Mouse (Mus musculus): Measurements from ENCODE around the gene Ccdc114. TPM values are rescaled to one million over a fixed set of nuclear protein-coding genes. Genes with fewer than 3 reads are reported as not detected.
"Not testable (repeated sequence)": the region's sequence is repeated elsewhere in the genome, so short reads cannot be mapped to it uniquely, and the experiment has no call there.

Gene Ccdc114
- polyA plus RNA-seq (2016; fragmentation: Nextera tagmentation; extraction: Ambion mirVana): 4.4 and 6.3 TPM in 2 replicates

DNA sequence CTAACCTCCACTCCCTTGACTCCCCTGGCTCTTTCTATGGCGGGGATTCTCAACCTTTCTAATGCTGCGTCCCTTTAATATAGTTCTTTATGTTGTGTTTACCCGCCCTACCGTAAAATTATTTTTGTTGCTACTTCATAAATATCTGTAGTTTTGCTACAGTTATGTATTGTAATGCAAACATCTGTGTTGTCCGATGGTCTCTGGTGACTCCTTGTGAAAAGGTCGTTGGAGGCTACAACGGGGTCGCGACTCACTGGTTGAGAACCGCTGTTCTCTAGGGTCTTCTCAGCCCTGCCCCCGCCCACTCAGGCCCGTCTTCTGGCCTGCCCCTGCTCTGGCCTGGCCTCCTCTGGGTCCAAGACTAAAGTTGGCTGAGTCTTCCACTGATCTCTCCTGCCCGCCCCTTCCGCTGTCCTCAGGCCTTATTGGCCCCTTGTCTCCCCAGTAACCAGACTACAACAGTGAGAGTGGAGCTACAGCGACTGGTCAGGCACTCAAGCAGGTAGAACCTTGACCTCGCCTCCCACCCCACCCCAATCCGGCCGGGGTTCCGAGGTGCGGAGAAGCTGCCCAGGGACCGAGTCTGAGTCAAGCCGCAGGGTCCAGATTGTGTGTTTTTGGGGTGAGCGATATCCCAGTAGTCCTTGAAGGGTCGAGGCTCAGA lies at the start of gene Ccdc114:
TSS of gene Ccdc114 (plus strand) at position 311 of the 667 bp plus-strand sequence.
- H3K27me3 ChIP-seq (ENCODE audit: low read depth, poor library complexity, severe bottlenecking): peaks cover 22% of the 10 kb centered on the region
- H3K27ac ChIP-seq: peak within 1 kb of the TSS; percentile 91
- 4% methylated on average over 24 of the region's 24 CpGs for WGBS
- no peaks in the 10 kb centered on the region for H3K9me3 ChIP-seq (replicated peaks)
- no peaks in the 10 kb centered on the region for H3K36me3 ChIP-seq
- DNase-seq (ENCODE audit: low spot score): peak; percentile 68
- peak within 1 kb of the TSS; percentile 56 for H3K4me3 ChIP-seq
- peaks cover 55% of the 10 kb centered on the region for H3K4me1 ChIP-seq

DNA sequence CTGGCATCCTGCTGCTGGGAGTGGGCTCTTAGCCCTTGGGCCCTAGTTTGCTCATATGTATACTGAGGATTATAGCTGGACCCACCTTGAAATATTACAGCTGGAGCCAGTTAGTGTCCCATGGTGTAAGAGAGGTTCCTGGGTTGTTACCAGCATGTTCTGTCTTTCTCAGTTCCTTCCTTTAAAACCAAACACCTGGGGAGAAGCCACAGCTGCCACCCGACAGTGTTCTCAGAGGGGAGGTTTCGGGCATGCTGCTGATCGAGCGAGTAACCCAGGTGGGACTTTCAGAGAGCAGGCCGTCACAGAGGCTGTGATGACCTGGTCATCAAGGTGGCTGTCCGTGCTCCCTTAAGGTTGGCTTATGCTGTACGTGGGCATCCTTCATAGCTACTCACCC lies 47.0 kb upstream of the Ccdc114 start:
- H3K27me3 ChIP-seq (ENCODE audit: low read depth, poor library complexity, severe bottlenecking): peaks cover 5% of the 10 kb centered on the region
- peaks cover 17% of the 10 kb centered on the region for H3K4me1 ChIP-seq
- 97% methylated on average over 7 of the region's 7 CpGs for WGBS
- no peak for DNase-seq (ENCODE audit: low spot score)
- no peak overlapping the region for H3K27ac ChIP-seq
- H3K4me3 ChIP-seq: no peak overlapping the region
- no peaks in the 10 kb centered on the region for H3K9me3 ChIP-seq (replicated peaks)
- H3K36me3 ChIP-seq: peaks cover 79% of the 10 kb centered on the region

DNA sequence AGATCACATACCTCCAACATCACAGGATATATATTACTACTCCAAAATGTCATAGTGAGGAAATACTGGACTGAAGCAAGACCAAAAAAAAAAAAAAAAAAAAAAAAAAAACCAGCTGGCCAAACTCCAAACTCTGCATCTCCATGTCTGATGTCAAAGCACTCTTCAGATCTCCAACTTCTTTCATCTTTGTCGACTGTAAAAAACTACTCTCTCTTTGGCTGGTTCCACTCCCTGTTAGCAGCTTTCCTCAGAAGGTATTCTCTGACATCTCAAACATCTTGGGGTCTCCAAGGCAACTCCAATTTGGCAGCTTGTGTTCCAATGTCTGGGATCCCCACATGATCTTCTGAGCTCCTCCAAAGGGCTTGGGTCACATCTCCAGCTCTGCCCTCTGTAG lies 45.6 kb upstream of the Ccdc114 start, which contains the start of gene Grin2d:
TSS of gene Grin2d (minus strand) at position 101 of the 400 bp plus-strand sequence.
- not testable (repeated sequence) for H3K4me3 ChIP-seq; H3K27me3 ChIP-seq (ENCODE audit: low read depth, poor library complexity, severe bottlenecking); DNase-seq (ENCODE audit: low spot score); H3K9me3 ChIP-seq (replicated peaks); H3K27ac ChIP-seq
- WGBS: 97% methylated on average over 1 of the region's 1 CpGs
- Histone ChIP-seq H3K36me3 (peaks cover 93% of the 10 kb centered on the region), H3K4me1 (peaks cover 17% of the 10 kb centered on the region)

DNA sequence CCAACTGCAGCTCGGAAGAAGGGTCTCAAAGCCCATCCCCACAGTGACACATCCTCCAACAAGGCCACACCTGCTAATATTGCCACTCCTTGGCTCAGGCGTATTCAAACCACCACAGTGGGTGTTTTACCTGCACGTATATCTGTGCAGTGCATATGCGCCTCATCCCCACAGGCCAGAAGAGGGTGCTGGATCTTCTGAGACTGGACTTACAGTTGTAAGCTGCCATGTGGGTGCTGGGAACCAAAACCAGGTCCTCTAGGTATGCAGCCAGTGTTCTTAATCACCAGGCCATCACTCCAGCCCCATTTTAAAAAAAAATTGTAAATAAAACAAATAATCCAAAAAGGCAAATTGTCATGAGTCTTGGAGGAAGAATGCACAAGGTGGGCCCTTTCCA lies 43.3 kb upstream of the Ccdc114 start:
- DNase-seq (ENCODE audit: low spot score): no peak
- WGBS: 94% methylated on average over 4 of the region's 4 CpGs
- Histone ChIP-seq H3K27ac (no peak overlapping the region), H3K9me3 (replicated peaks) (no peaks in the 10 kb centered on the region), H3K4me1 (no peaks in the 10 kb centered on the region), H3K4me3 (no peak overlapping the region), H3K27me3 (ENCODE audit: low read depth, poor library complexity, severe bottlenecking) (no peaks in the 10 kb centered on the region), H3K36me3 (peaks cover 98% of the 10 kb centered on the region)

DNA sequence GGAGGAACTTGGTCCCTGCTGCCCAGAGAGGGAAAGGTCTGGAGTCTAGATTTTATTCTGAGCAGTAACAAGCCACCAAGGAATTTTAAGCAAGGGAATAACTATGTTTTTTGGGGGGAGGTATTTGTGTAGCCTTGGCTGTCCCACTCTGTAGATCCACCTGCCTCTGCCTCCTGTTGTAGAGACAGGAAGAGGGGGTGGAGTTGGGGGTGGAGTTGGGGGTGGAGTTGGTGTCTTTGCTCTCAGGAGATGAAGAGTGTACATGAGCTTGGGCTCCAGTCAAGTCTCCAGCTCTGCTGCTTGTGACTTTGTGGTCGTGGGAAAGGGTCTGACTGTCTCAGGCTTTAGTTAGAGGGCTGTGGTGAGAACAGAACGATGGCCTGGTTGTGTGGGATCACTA lies 42.9 kb upstream of the Ccdc114 start:
- Histone ChIP-seq H3K27ac (no peak overlapping the region), H3K36me3 (peaks cover 98% of the 10 kb centered on the region), H3K9me3 (replicated peaks) (no peaks in the 10 kb centered on the region), H3K4me1 (no peaks in the 10 kb centered on the region), H3K4me3 (no peak overlapping the region), H3K27me3 (ENCODE audit: low read depth, poor library complexity, severe bottlenecking) (no peaks in the 10 kb centered on the region)
- DNase-seq (ENCODE audit: low spot score): no peak
- 96% methylated on average over 2 of the region's 2 CpGs for WGBS

DNA sequence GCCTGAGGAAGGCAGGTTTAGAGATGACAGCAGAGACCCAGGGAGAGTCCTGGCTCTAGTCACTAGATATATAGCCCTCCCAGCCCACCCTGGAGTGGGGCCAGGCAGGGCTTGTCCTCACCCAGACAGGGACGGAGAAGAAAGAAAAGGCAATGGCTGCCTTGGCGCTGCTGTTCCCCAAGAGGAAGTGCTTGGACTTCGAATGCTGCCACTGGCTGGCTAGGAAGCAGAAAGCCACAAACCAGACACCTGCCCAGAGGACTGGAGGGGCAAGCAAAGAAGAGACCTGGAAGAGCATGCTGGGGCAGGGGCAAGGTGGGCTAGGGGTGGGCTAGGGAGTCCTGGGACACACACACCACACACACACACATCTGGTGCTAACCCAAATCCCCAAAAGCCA lies 36.6 kb upstream of the Ccdc114 start:
- Histone ChIP-seq H3K4me1 (0 out of 2 replicates have a peak, but pooled peaks cover 6% of the 10 kb centered on the region), H3K36me3 (peaks cover 38% of the 10 kb centered on the region), H3K9me3 (replicated peaks) (no peaks in the 10 kb centered on the region), H3K27ac (no peak overlapping the region), H3K27me3 (ENCODE audit: low read depth, poor library complexity, severe bottlenecking) (no peaks in the 10 kb centered on the region), H3K4me3 (0 out of 2 replicates have a peak overlapping the region, but pooled peaks have one; percentile 11)
- WGBS: 63% methylated on average over 3 of the region's 3 CpGs
- DNase-seq (ENCODE audit: low spot score): no peak

DNA sequence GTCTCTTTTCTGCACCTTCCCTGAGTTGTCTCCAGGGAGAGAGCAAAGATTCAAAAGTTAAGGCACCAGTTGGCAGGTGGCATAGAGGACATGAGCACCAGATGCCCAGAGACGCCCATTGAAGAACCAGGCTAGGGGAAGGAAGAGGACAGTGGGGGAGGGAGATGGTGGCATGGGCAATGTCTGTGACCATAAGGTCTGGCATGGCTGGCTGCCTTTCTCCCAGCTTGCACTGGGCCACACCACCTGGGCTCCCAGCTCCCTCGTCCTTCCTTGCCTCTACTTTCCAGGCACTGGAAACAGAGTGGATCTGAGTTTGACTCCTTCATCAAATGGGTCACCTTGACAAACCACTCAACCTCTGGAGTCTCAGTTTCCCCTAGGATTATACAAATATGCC lies 31.2 kb upstream of the Ccdc114 start:
- Histone ChIP-seq H3K4me3 (no peak overlapping the region), H3K27ac (no peak overlapping the region), H3K9me3 (replicated peaks) (no peaks in the 10 kb centered on the region), H3K4me1 (peaks cover 17% of the 10 kb centered on the region), H3K36me3 (no peaks in the 10 kb centered on the region), H3K27me3 (ENCODE audit: low read depth, poor library complexity, severe bottlenecking) (0 out of 2 replicates have a peak, but pooled peaks cover 5% of the 10 kb centered on the region)
- WGBS: 96% methylated on average over 2 of the region's 2 CpGs
- DNase-seq (ENCODE audit: low spot score): no peak

DNA sequence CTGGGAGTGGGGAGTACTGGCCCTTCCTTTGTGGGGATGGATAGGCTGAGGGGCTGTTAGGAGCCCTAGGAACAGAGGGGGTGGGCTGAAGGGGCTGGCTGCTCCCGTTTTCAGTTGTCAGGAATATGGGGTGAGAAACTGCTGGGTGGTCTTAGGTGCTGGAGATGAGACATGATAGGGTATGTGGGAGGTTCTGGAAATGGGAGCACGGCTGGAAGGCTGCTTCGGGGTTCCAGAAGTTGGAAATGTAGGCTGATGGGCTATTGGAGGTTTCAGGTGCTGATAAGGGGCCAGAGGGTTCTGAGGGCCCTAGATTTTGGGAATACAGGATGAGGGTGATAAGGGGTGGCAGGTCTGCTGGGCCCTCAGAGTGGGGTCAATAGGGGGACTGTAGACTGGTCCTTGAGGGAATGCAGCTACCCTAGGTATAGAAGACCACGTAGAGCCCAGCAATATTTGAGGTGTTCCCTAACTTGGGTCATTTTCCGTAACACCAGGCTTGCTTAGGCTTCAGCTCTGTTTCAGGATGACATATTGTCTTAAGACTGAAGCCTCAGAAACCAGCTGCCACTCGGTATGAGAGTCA lies 27.8 kb upstream of the Ccdc114 start:
- Histone ChIP-seq H3K27me3 (ENCODE audit: low read depth, poor library complexity, severe bottlenecking) (0 out of 2 replicates have a peak, but pooled peaks cover 5% of the 10 kb centered on the region), H3K9me3 (replicated peaks) (no peaks in the 10 kb centered on the region), H3K4me1 (peaks cover 20% of the 10 kb centered on the region), H3K27ac (peak overlapping the region; percentile 89), H3K4me3 (peak overlapping the region; percentile 62), H3K36me3 (no peaks in the 10 kb centered on the region)
- DNase-seq (ENCODE audit: low spot score): no peak
- WGBS: 77% methylated on average over 6 of the region's 6 CpGs

DNA sequence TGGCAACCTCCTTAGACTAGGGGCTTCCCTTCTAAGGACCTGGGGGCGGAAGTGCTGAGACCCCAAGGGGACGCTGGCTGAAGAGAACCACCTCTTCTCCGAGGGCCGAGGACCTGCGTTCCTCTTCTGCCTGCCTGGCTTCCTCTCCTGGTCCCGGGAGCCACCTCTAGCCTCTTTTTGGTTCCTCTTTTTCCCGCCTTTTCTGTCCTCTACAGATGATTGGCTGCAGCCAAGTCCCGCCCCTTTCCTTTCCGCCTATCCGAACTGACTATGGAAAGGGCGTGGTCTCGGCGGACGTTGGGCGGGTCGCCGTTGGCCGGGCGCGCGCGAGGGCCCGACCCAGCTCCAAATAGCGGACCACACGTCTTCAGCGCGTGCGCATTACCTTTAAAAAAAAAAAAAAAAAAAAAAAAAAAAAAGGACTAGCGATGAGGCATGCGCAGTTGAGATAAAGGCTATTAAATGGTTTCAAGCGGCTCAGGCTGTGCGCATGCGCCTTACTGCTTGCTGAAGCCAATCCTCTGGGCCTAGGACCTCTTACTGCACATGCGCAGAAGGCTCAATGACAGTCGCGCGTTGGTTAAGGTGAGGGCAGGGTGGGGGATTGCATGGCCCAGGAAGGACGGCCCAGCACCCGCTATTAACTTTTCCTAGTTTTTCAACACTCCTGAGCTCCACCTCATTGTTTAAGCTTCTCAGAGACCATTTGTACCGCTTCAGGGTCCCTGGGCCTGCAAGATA lies 27.2 kb upstream of the Ccdc114 start, which contains the start of the genes Syngr4 and Tmem143:
TSS of gene Syngr4 (minus strand) at position 198 of the 741 bp plus-strand sequence.
TSS of gene Tmem143 (plus strand) at position 425 of the 741 bp plus-strand sequence.
- 1% methylated on average over 40 of the region's 40 CpGs for WGBS

DNA sequence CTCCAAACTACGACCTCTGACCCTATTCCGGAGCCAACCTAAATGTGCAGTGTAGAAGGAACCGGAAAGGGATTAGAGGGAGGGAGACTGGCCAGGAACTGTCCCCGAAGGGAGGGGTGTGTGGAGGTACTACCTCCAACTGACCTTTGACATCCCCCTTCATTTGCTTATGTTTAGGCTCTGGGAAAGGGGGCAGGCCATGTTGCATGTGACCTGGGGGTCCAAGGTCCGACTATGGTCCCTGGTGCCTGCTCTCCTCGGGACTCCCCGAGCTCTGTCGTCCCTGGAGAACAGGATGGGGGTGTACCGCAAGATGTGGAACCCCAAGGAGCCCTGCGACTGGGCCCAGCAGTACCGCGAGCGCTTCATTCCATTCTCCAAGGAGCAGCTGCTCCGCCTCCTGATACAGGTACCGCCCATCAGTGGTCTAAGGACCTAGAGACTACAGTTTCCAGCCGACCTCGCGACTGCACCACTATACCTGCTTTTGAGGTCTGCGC lies 26.6 kb upstream of the Ccdc114 start:
- peak; percentile 69 for DNase-seq (ENCODE audit: low spot score)
- Histone ChIP-seq H3K4me3 (peak overlapping the region; percentile 62), H3K4me1 (peaks cover 17% of the 10 kb centered on the region), H3K27me3 (ENCODE audit: low read depth, poor library complexity, severe bottlenecking) (0 out of 2 replicates have a peak, but pooled peaks cover 5% of the 10 kb centered on the region), H3K9me3 (replicated peaks) (no peaks in the 10 kb centered on the region), H3K27ac (peak overlapping the region; percentile 89), H3K36me3 (no peaks in the 10 kb centered on the region)
- WGBS: 1% methylated on average over 19 of the region's 19 CpGs

More for the DNA sequence above, 27.2 kb upstream of the Ccdc114 start, which contains the start of the genes Syngr4 and Tmem143:
- Histone ChIP-seq H3K27me3 (ENCODE audit: low read depth, poor library complexity, severe bottlenecking) (0 out of 2 replicates have a peak, but pooled peaks cover 5% of the 10 kb centered on the region), H3K4me1 (peaks cover 18% of the 10 kb centered on the region), H3K9me3 (replicated peaks) (no peaks in the 10 kb centered on the region), H3K27ac (peak within 1 kb of the TSS; percentile 89), H3K36me3 (no peaks in the 10 kb centered on the region), H3K4me3 (peak within 1 kb of the TSS; percentile 62)
- DNase-seq (ENCODE audit: low spot score): peak; percentile 94

DNA sequence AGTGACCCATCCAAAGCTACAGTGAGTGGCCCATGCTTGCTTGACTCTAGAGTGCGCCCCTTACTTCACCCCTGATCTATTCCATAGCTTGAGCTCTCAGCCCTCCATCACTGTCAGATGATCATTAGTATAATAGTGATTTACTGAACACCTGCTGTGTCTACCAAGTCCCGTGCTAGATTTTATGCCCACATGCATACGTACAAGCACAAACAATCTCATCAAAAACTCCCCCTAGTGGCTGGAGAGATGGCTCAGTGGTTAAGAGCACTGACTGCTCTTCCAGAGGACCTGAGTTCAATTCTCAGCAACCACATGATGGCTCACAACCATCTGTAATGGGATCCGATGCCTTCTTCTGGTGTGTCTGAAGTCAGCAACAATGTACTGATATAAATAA lies 25.7 kb upstream of the Ccdc114 start:
- H3K36me3 ChIP-seq; H3K27ac ChIP-seq; DNase-seq (ENCODE audit: low spot score); H3K9me3 ChIP-seq (replicated peaks); H3K27me3 ChIP-seq (ENCODE audit: low read depth, poor library complexity, severe bottlenecking): not testable (repeated sequence)
- WGBS: 64% methylated on average over 4 of the region's 4 CpGs
- Histone ChIP-seq H3K4me3 (peak overlapping the region; percentile 62; the same call in 1 of the 2 replicates), H3K4me1 (peaks cover 21% of the 10 kb centered on the region)

DNA sequence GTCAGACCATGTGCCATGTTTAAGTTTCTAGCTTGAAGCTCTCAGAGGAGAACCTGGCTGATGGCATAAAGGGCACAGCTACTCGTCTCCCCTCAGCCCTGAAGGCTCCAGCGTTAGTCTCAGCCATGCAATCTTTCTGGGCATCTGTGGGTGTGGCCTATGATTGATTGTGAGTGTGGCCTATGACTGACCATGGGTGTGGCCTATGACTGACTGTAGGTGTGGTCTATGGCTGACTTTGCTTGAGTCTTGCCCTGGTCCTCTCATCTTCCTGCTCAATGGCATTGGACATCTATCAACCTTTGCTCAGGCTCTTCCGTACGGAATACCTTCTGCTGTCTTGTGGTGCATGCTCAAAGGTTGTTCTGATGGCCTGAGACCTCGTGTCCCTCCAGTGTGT lies 22.3 kb upstream of the Ccdc114 start:
- Histone ChIP-seq H3K4me1 (peaks cover 15% of the 10 kb centered on the region), H3K9me3 (replicated peaks) (no peaks in the 10 kb centered on the region), H3K27me3 (ENCODE audit: low read depth, poor library complexity, severe bottlenecking) (no peaks in the 10 kb centered on the region), H3K4me3 (no peak overlapping the region), H3K27ac (no peak overlapping the region), H3K36me3 (no peaks in the 10 kb centered on the region)
- WGBS: 56% methylated on average over 5 of the region's 5 CpGs
- no peak for DNase-seq (ENCODE audit: low spot score)

Measured in limb, embryonic 10.5 days (tissue).